Mouse (Mus musculus): ENCODE data around the gene Rara. TPM values are rescaled to one million over a fixed set of nuclear protein-coding genes. Genes with fewer than 3 reads are reported as not detected.
"Not testable (repeated sequence)": the region's sequence is repeated elsewhere in the genome, so short reads cannot be mapped to it uniquely, and the experiment has no call there.

The Rara gene
- polyA plus RNA-seq, 1 experiment, result 27.3 TPM

- H3ac ChIP-seq (ENCODE audit: control insufficient read depth, insufficient read length), result no peak overlapping the region
- H3K4me2 ChIP-seq (ENCODE audit: low read depth), result no peak overlapping the region
- no peak overlapping the region for H3K4me3 ChIP-seq
- TF ChIP-seq TCF12 (IDR thresholded peaks at IDR 0.05; ENCODE audit: insufficient read depth, poor library complexity, severe bottlenecking) (no peak), REST (IDR thresholded peaks at IDR 0.05; ENCODE audit: insufficient read depth, insufficient read length) (no peak), SRF (IDR thresholded peaks at IDR 0.05; ENCODE audit: control insufficient read depth, insufficient read length, low read depth) (no peak), POLR2AphosphoS2 (IDR thresholded peaks at IDR 0.05; ENCODE audit: insufficient read length, low read depth) (no peak), POLR2A (IDR thresholded peaks at IDR 0.05; ENCODE audit: insufficient read length, low read depth) (no peak)
- H3K36me3 ChIP-seq (ENCODE audit: control insufficient read depth, insufficient read depth), result peaks cover 5% of the 10 kb centered on the region
- peaks cover 14% of the 10 kb centered on the region for H3K79me2 ChIP-seq (ENCODE audit: control insufficient read depth, insufficient read depth)
- H3K27me3 ChIP-seq (ENCODE audit: control insufficient read depth, insufficient read depth, insufficient read length), result no peaks in the 10 kb centered on the region
Observed at GRCm38 (mm10) chr11:98910415-98910814, 17.2 kb upstream of the Rara start.

GRCm38 (mm10) chr11:98911498-98911897 is 16.1 kb upstream of the Rara start:
- no peaks in the 10 kb centered on the region for H3K27me3 ChIP-seq (ENCODE audit: control insufficient read depth, insufficient read depth, insufficient read length)
- H3K79me2 ChIP-seq (ENCODE audit: control insufficient read depth, insufficient read depth), result peaks cover 14% of the 10 kb centered on the region
- H3K4me2 ChIP-seq (ENCODE audit: low read depth), result no peak overlapping the region
- no peak overlapping the region for H3ac ChIP-seq (ENCODE audit: control insufficient read depth, insufficient read length)
- H3K36me3 ChIP-seq (ENCODE audit: control insufficient read depth, insufficient read depth), result peaks cover 5% of the 10 kb centered on the region
- no peak overlapping the region for H3K4me3 ChIP-seq
- no peak for TF ChIP-seq POLR2A (IDR thresholded peaks at IDR 0.05; ENCODE audit: insufficient read length, low read depth)
- no peak for TF ChIP-seq MAX (IDR thresholded peaks at IDR 0.05; ENCODE audit: low read depth)
- TF ChIP-seq TCF12 (IDR thresholded peaks at IDR 0.05; ENCODE audit: insufficient read depth, poor library complexity, severe bottlenecking), result no peak
- no peak for TF ChIP-seq SRF (IDR thresholded peaks at IDR 0.05; ENCODE audit: control insufficient read depth, insufficient read length, low read depth)
- no peak for TF ChIP-seq USF1 (IDR thresholded peaks at IDR 0.05; ENCODE audit: low read depth)
- TF ChIP-seq E2F4 (IDR thresholded peaks at IDR 0.05; ENCODE audit: insufficient read depth), result no peak
- TF ChIP-seq POLR2AphosphoS2 (IDR thresholded peaks at IDR 0.05; ENCODE audit: insufficient read length, low read depth), result no peak
- no peak for TF ChIP-seq CEBPB (IDR thresholded peaks at IDR 0.05; ENCODE audit: insufficient read depth, poor library complexity, severe bottlenecking)
- TF ChIP-seq TCF3 (IDR thresholded peaks at IDR 0.05; ENCODE audit: insufficient read length, low read depth), result no peak
- TF ChIP-seq MYOG (IDR thresholded peaks at IDR 0.05; ENCODE audit: control insufficient read depth in 1 of 3, insufficient read depth in 1 of 3, insufficient read length in 2 of 3, low read depth in 2 of 3), result no peak
- no peak for TF ChIP-seq REST (IDR thresholded peaks at IDR 0.05; ENCODE audit: insufficient read depth, insufficient read length)
- TF ChIP-seq MYOD1 (IDR thresholded peaks at IDR 0.05; ENCODE audit: control insufficient read depth in 1 of 3, insufficient read length in 2 of 3, low read depth in 2 of 3), result no peak

GRCm38 (mm10) chr11:98914196-98914595 is 13.4 kb upstream of the Rara start:
- no peak overlapping the region for H3K4me2 ChIP-seq (ENCODE audit: low read depth)
- H3K27me3 ChIP-seq (ENCODE audit: control insufficient read depth, insufficient read depth, insufficient read length), result no peaks in the 10 kb centered on the region
- H3K4me3 ChIP-seq, result no peak overlapping the region
- TF ChIP-seq MAX (IDR thresholded peaks at IDR 0.05; ENCODE audit: low read depth) (no peak), E2F4 (IDR thresholded peaks at IDR 0.05; ENCODE audit: insufficient read depth) (no peak), REST (IDR thresholded peaks at IDR 0.05; ENCODE audit: insufficient read depth, insufficient read length) (no peak), TCF12 (IDR thresholded peaks at IDR 0.05; ENCODE audit: insufficient read depth, poor library complexity, severe bottlenecking) (no peak), POLR2AphosphoS2 (IDR thresholded peaks at IDR 0.05; ENCODE audit: insufficient read length, low read depth) (no peak), POLR2A (IDR thresholded peaks at IDR 0.05; ENCODE audit: insufficient read length, low read depth) (no peak), MYOG (IDR thresholded peaks at IDR 0.05; ENCODE audit: control insufficient read depth in 1 of 3, insufficient read depth in 1 of 3, insufficient read length in 2 of 3, low read depth in 2 of 3) (no peak), USF1 (IDR thresholded peaks at IDR 0.05; ENCODE audit: low read depth) (no peak), SRF (IDR thresholded peaks at IDR 0.05; ENCODE audit: control insufficient read depth, insufficient read length, low read depth) (no peak), MYOD1 (IDR thresholded peaks at IDR 0.05; ENCODE audit: control insufficient read depth in 1 of 3, insufficient read length in 2 of 3, low read depth in 2 of 3) (no peak), TCF3 (IDR thresholded peaks at IDR 0.05; ENCODE audit: insufficient read length, low read depth) (no peak), CEBPB (IDR thresholded peaks at IDR 0.05; ENCODE audit: insufficient read depth, poor library complexity, severe bottlenecking) (no peak)
- H3ac ChIP-seq (ENCODE audit: control insufficient read depth, insufficient read length), result no peak overlapping the region
- H3K36me3 ChIP-seq (ENCODE audit: control insufficient read depth, insufficient read depth), result peaks cover 5% of the 10 kb centered on the region
- H3K79me2 ChIP-seq (ENCODE audit: control insufficient read depth, insufficient read depth), result peaks cover 4% of the 10 kb centered on the region

GRCm38 (mm10) chr11:98916376-98916775 is 11.2 kb upstream of the Rara start:
- H3K4me2 ChIP-seq (ENCODE audit: low read depth); H3K4me3 ChIP-seq; H3K79me2 ChIP-seq (ENCODE audit: control insufficient read depth, insufficient read depth); H3K27me3 ChIP-seq (ENCODE audit: control insufficient read depth, insufficient read depth, insufficient read length); H3ac ChIP-seq (ENCODE audit: control insufficient read depth, insufficient read length); H3K36me3 ChIP-seq (ENCODE audit: control insufficient read depth, insufficient read depth): not testable (repeated sequence)

- TF ChIP-seq USF1 (IDR thresholded peaks at IDR 0.05; ENCODE audit: low read depth), result no peak
- no peak for TF ChIP-seq REST (IDR thresholded peaks at IDR 0.05; ENCODE audit: insufficient read depth, insufficient read length)
- TF ChIP-seq SRF (IDR thresholded peaks at IDR 0.05; ENCODE audit: control insufficient read depth, insufficient read length, low read depth), result no peak
- no peak for TF ChIP-seq POLR2A (IDR thresholded peaks at IDR 0.05; ENCODE audit: insufficient read length, low read depth)
- TF ChIP-seq MYOD1 (IDR thresholded peaks at IDR 0.05; ENCODE audit: control insufficient read depth in 1 of 3, insufficient read length in 2 of 3, low read depth in 2 of 3), result no peak
- TF ChIP-seq CEBPB (IDR thresholded peaks at IDR 0.05; ENCODE audit: insufficient read depth, poor library complexity, severe bottlenecking), result no peak
- no peak for TF ChIP-seq POLR2AphosphoS2 (IDR thresholded peaks at IDR 0.05; ENCODE audit: insufficient read length, low read depth)
- TF ChIP-seq TCF12 (IDR thresholded peaks at IDR 0.05; ENCODE audit: insufficient read depth, poor library complexity, severe bottlenecking), result no peak
- TF ChIP-seq TCF3 (IDR thresholded peaks at IDR 0.05; ENCODE audit: insufficient read length, low read depth), result no peak
- TF ChIP-seq MAX (IDR thresholded peaks at IDR 0.05; ENCODE audit: low read depth), result no peak
- no peak for TF ChIP-seq E2F4 (IDR thresholded peaks at IDR 0.05; ENCODE audit: insufficient read depth)
- no peaks in the 10 kb centered on the region for H3K79me2 ChIP-seq (ENCODE audit: control insufficient read depth, insufficient read depth)
- no peak overlapping the region for H3K4me2 ChIP-seq (ENCODE audit: low read depth)
- H3K4me3 ChIP-seq, result no peak overlapping the region
- H3K36me3 ChIP-seq (ENCODE audit: control insufficient read depth, insufficient read depth), result peaks cover 5% of the 10 kb centered on the region
- no peaks in the 10 kb centered on the region for H3K27me3 ChIP-seq (ENCODE audit: control insufficient read depth, insufficient read depth, insufficient read length)
- no peak overlapping the region for H3ac ChIP-seq (ENCODE audit: control insufficient read depth, insufficient read length)
Observed at GRCm38 (mm10) chr11:98917428-98918005, 10.1 kb upstream of the Rara start.
